Mouse (Mus musculus) intestine, embryonic 16.5 days (tissue): ENCODE results near the gene Ptgfrn. TPM values are rescaled to one million over a fixed set of nuclear protein-coding genes. Genes with fewer than 3 reads are reported as not detected.

Experiments used
- ATAC-seq: fragments of 200-750 bp; cut with Nextera tagmentation; 2 replicates; pipeline ENCODE4 v1.8.0; 2017; ENCODE audit warnings: moderate TSS enrichment, moderate library complexity
- H3K27ac ChIP-seq: fragments of 300-500 bp; sonication (generic); 2 replicates; pipeline ENCODE4 v1.5.1; 2014; ENCODE audit warnings: mild to moderate bottlenecking, low read length
- H3K27me3 ChIP-seq: fragments of 300-500 bp; sonication (generic); replicated peaks from 2 replicates; pipeline ENCODE4 v1.6.1; 2014; ENCODE audit warnings: low read length, control low read depth, mixed read lengths; ENCODE audit not compliant: control insufficient read depth, insufficient read depth
- H3K36me3 ChIP-seq: fragments of 300-500 bp; sonication (generic); 2 replicates; pipeline ENCODE4 v1.6.1; 2014; ENCODE audit warnings: low read length, control low read depth; ENCODE audit not compliant: control insufficient read depth, insufficient read depth
- H3K4me1 ChIP-seq: fragments of 300-500 bp; sonication (generic); 2 replicates; pipeline ENCODE4 v1.6.1; 2014; ENCODE audit warnings: low read length, control low read depth, mixed read lengths; ENCODE audit not compliant: control insufficient read depth, insufficient read depth
- H3K4me2 ChIP-seq: fragments of 300-500 bp; sonication (generic); 2 replicates; pipeline ENCODE4 v1.6.1; 2014; ENCODE audit warnings: low read depth, low read length, control low read depth
- H3K4me3 ChIP-seq: fragments of 300-500 bp; sonication (generic); 2 replicates; pipeline ENCODE4 v1.5.1; 2014; ENCODE audit warnings: mild to moderate bottlenecking, low read length
- H3K9ac ChIP-seq: fragments of 300-500 bp; sonication (generic); 2 replicates; pipeline ENCODE4 v1.6.1; 2014; ENCODE audit warnings: low read depth, low read length
- H3K9me3 ChIP-seq: fragments of 300-500 bp; sonication (generic); 2 replicates; pipeline ENCODE4 v1.6.1; 2016; ENCODE audit warnings: low read length, control low read depth; ENCODE audit not compliant: control insufficient read depth
- WGBS: fragments of 180-500 bp; shearing (Covaris S2); extraction: QIAGEN DNeasy Blood & Tissue Kit; methylation state at CpG from one replicate; pipeline ENCODE4 v1.1.7; 2014; 5-methylcytosine and 5-hydroxymethylcytosine counted together
- polyA plus RNA-seq: library from polyadenylated mRNA; unstranded; fragments of >200 nt; fragmentation: Nextera tagmentation; extraction: Ambion mirVana; gene quantifications from 2 replicates; pipeline ENCODE4 v1.2.1, GENCODE M21; 2015

Gene Ptgfrn
- polyA plus RNA-seq, 1 experiment from 2014 or later = 3.2 TPM

DNA sequence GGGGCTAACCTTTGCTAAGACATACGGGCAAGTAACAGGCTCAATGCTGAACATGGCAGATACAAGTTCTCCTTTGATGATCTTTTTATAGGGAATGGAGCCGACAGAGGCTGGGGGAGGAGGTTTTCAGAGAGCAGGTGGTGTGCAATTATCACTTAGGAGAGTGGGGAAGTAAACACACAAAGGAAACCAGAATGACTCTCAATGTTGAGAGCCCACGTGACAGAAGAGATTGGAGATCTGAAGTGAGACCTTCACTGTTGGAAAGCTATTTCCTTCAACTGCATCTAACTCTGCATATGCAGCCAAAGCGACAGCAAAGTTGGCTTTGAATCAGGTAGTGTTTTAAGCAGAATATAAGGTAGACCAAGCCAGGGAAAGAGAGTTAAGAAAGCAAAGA, 50.9 kb downstream of the Ptgfrn start:
- no peaks in the 10 kb centered on the region for H3K27me3 ChIP-seq
- no peaks in the 10 kb centered on the region for H3K4me1 ChIP-seq
- H3K4me3 ChIP-seq = no peak overlapping the region
- H3K9ac ChIP-seq = no peak overlapping the region
- H3K27ac ChIP-seq = no peak overlapping the region
- no peaks in the 10 kb centered on the region for H3K9me3 ChIP-seq
- H3K36me3 ChIP-seq = 0 out of 2 replicates have a peak, but pooled peaks cover 3% of the 10 kb centered on the region
- WGBS = 72% methylated on average over 4 of the region's 4 CpGs
- no peak for ATAC-seq
- no peak overlapping the region for H3K4me2 ChIP-seq

DNA sequence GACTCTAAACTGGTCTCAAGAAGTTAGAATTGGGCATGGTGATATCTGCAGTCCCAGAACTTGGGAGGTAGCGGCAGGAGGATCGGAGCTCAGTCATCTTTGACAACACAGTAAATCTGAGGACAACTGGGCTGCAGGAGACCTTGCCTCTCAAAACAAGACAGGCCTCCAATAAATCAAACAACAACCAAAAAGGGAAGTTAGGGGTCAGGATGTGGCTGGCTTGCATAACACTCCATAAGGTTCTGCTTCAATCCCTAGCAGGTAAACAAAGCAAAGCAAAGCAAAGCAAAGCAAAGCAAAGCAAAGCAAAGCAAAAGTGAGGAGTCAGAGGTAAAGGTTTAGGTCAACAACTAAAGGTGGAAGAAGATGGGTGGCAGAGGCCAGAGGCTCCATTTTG, 51.9 kb downstream of the Ptgfrn start:
- H3K27me3 ChIP-seq = no peaks in the 10 kb centered on the region
- no peaks in the 10 kb centered on the region for H3K9me3 ChIP-seq
- H3K4me3 ChIP-seq = no peak overlapping the region
- H3K36me3 ChIP-seq = 0 out of 2 replicates have a peak, but pooled peaks cover 3% of the 10 kb centered on the region
- WGBS = 82% methylated on average over 2 of the region's 2 CpGs
- no peak overlapping the region for H3K9ac ChIP-seq
- H3K4me2 ChIP-seq = no peak overlapping the region
- no peak for ATAC-seq
- no peak overlapping the region for H3K27ac ChIP-seq
- no peaks in the 10 kb centered on the region for H3K4me1 ChIP-seq

DNA sequence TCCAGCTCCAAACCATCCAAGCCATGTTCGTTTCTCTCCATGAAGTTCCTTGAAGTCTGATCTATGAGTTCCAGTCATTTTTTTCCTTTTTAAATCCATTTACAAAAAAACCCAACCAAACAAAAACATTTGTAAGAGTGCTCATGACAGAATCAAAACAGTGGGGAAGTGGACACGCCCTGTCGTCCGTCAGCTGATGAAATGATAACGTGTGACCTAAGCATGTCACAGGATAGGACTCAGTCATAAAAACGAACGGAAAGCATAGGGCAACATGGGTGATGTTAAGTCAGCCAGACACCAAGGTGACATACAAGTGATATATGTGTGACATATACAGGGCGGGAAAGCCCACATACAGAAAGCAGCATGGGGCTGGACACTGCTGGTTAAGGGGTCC, 54.9 kb downstream of the Ptgfrn start:
- WGBS = 79% methylated on average over 8 of the region's 8 CpGs
- H3K27ac ChIP-seq = no peak overlapping the region
- H3K9me3 ChIP-seq = no peaks in the 10 kb centered on the region
- no peaks in the 10 kb centered on the region for H3K27me3 ChIP-seq
- H3K4me1 ChIP-seq = no peaks in the 10 kb centered on the region
- H3K4me2 ChIP-seq = no peak overlapping the region
- no peak for ATAC-seq
- 0 out of 2 replicates have a peak, but pooled peaks cover 3% of the 10 kb centered on the region for H3K36me3 ChIP-seq
- no peak overlapping the region for H3K4me3 ChIP-seq
- no peak overlapping the region for H3K9ac ChIP-seq

DNA sequence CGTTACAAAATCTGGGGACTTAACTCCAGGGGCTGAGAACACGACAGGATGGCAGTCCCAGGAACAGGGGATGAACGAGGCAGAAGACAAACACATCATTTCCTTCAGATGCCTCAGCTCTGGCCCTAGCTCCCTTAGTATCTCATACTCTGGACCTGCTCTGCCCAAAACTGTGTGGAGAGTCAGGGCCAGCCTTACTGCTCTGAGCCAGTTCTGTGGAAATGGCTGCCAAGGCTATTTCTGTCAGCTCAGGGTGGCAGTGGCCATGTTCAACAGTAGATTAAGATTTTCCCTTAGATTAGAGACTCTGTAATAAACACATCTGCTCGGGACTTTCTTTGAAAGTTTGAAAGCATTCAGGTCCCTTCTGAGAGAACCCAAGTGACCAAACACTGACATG, 58.5 kb downstream of the Ptgfrn start:
- H3K4me2 ChIP-seq = no peak overlapping the region
- no peaks in the 10 kb centered on the region for H3K9me3 ChIP-seq
- H3K9ac ChIP-seq = no peak overlapping the region
- no peak overlapping the region for H3K27ac ChIP-seq
- no peak for ATAC-seq
- WGBS = 67% methylated on average over 4 of the region's 4 CpGs
- H3K36me3 ChIP-seq = no peaks in the 10 kb centered on the region
- no peak overlapping the region for H3K4me3 ChIP-seq
- peaks cover 8% of the 10 kb centered on the region for H3K4me1 ChIP-seq
- no peaks in the 10 kb centered on the region for H3K27me3 ChIP-seq

DNA sequence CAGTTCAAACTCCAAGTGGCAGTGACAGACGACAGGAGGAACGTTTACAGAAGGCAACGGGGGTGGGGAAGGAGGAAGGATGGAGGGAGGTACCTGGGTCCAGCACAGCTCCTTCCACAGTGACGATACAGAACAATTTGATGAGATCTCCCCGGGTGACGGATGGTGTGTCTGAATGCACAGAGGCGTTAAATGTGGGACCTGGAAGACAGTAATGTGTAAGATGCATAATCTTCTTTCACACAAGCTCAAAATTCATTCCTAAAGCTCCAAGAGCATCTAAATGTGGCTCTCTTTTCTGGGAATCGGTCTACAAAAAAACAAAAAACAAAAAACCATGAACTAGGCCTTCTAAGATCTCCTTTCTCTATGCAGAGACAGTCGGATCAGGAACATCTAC, 60.1 kb downstream of the Ptgfrn start:
- H3K4me1 ChIP-seq = peaks cover 13% of the 10 kb centered on the region
- no peaks in the 10 kb centered on the region for H3K9me3 ChIP-seq
- H3K9ac ChIP-seq = no peak overlapping the region
- ATAC-seq = no peak
- no peaks in the 10 kb centered on the region for H3K27me3 ChIP-seq
- 0 out of 2 replicates have a peak, but pooled peaks cover 3% of the 10 kb centered on the region for H3K36me3 ChIP-seq
- H3K4me2 ChIP-seq = no peak overlapping the region
- 68% methylated on average over 9 of the region's 9 CpGs for WGBS
- no peak overlapping the region for H3K4me3 ChIP-seq
- H3K27ac ChIP-seq = no peak overlapping the region

DNA sequence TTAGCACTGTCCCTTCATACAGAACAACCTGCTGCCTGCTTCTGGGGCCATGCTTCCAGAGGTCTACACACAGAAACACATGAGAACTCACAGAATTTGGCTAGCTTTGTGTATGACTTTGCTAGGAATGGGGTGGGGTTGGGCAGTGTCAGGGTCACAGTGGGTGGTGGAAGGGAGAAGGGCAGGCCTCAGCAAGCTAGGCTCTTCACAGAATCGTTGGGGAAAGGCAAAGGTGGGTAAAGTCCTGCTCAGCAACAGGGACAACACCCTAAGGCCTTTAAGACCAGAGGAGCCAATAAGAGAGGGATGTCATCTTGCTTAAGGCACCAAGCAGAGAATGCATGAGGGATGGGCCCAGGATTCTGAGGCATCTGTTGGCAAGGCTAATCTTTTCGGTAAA, 61.3 kb downstream of the Ptgfrn start:
- Histone ChIP-seq H3K9ac (no peak overlapping the region), H3K9me3 (no peaks in the 10 kb centered on the region), H3K4me1 (peaks cover 16% of the 10 kb centered on the region), H3K4me3 (no peak overlapping the region), H3K4me2 (no peak overlapping the region), H3K27ac (no peak overlapping the region), H3K27me3 (no peaks in the 10 kb centered on the region), H3K36me3 (0 out of 2 replicates have a peak, but pooled peaks cover 3% of the 10 kb centered on the region)
- no peak for ATAC-seq
- WGBS = 62% methylated on average over 2 of the region's 2 CpGs

DNA sequence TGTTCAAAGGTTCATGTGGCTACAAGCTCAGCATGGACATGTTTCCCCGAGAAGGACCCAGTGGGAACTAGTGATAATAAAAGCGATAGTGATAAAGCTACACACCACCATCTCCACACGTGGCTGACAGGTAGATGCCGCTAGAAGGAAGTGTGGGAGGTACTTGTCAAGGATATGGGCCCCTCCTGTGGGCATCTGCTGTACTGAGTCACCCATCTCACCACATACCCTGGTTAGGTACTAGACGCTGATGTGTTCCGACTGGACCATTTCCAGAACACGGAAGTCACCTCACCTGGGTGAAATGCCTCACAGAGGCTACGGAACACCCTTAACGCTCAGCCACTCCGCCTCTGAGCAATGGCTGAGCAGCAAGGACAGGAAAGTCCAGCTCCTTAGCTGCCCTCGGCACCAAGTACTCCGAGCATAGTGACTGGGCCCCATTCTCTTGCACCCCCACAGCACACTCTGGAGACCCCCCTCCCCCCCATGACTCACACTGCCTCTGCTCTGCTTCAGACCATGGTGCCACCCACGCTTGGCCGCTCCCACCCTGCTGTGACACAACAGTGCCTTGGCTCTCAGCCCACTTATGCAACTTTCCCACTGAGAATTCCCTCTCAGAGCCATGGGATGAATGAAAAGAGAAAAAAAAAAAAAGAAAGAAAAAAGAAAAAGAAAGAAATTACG, 62.3 kb downstream of the Ptgfrn start:
- H3K9ac ChIP-seq = no peak overlapping the region
- H3K4me1 ChIP-seq = peaks cover 16% of the 10 kb centered on the region
- no peak for ATAC-seq
- H3K36me3 ChIP-seq = peaks cover 7% of the 10 kb centered on the region; the same call in 1 of the 2 replicates
- no peak overlapping the region for H3K4me2 ChIP-seq
- no peak overlapping the region for H3K27ac ChIP-seq
- H3K27me3 ChIP-seq = no peaks in the 10 kb centered on the region
- no peaks in the 10 kb centered on the region for H3K9me3 ChIP-seq
- 77% methylated on average over 15 of the region's 15 CpGs for WGBS
- no peak overlapping the region for H3K4me3 ChIP-seq

DNA sequence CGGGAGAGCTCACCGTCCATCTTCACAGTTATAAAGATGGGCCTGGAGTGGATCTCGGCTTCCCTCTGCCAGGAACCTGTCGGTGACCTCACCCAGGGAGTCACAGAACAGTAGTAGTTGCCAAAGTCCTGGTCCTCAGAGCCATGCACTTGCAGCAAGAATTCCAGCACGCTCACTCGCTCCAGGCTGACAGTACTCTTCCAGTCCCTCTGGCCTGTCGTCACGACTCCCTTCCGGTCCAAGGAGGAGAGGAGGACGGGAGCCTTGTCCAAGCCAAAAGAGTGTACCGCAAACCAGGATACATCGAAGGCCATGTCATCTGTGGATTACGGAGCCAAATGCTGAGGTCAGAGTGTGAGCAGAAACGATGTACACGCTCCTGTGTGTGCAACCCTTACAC, 64.6 kb downstream of the Ptgfrn start:
- no peak overlapping the region for H3K4me2 ChIP-seq
- 86% methylated on average over 15 of the region's 15 CpGs for WGBS
- H3K27ac ChIP-seq = peak overlapping the region; percentile 14; the same call in 1 of the 2 replicates
- H3K4me1 ChIP-seq = peaks cover 16% of the 10 kb centered on the region
- no peak overlapping the region for H3K9ac ChIP-seq
- H3K27me3 ChIP-seq = no peaks in the 10 kb centered on the region
- ATAC-seq = no peak
- no peaks in the 10 kb centered on the region for H3K9me3 ChIP-seq
- no peak overlapping the region for H3K4me3 ChIP-seq
- H3K36me3 ChIP-seq = peaks cover 8% of the 10 kb centered on the region; the same call in 1 of the 2 replicates

DNA sequence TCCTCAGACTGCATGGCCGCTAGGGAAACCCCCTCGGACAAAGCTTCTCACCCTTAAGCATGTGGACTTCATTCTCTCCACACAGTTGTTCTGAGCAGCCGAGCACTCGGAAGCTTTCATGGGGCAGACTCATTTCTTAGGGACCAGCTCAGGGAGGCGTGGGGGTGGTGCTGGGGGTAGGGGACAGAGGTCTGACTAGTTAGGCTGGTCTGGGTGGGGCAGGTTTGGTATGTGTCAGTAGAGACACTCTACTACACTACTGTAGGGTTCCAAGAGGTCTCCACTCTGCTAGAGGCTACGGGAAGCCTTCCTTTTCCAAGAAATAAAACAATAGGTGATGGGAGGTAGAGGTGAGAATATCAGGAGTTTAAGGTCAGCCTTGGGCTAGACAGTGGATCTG, 65.4 kb downstream of the Ptgfrn start:
- H3K27me3 ChIP-seq = no peaks in the 10 kb centered on the region
- H3K9me3 ChIP-seq = no peaks in the 10 kb centered on the region
- peaks cover 8% of the 10 kb centered on the region; the same call in 1 of the 2 replicates for H3K36me3 ChIP-seq
- 65% methylated on average over 6 of the region's 6 CpGs for WGBS
- peak; percentile 87 for ATAC-seq
- H3K9ac ChIP-seq = no peak overlapping the region
- H3K4me1 ChIP-seq = peaks cover 16% of the 10 kb centered on the region
- H3K4me3 ChIP-seq = no peak overlapping the region
- H3K27ac ChIP-seq = peak overlapping the region; percentile 54; the same call in 1 of the 2 replicates
- H3K4me2 ChIP-seq = no peak overlapping the region
